Comparison of ENCODE assay signal across 18 mouse cellular contexts in the genomic region with DNA sequence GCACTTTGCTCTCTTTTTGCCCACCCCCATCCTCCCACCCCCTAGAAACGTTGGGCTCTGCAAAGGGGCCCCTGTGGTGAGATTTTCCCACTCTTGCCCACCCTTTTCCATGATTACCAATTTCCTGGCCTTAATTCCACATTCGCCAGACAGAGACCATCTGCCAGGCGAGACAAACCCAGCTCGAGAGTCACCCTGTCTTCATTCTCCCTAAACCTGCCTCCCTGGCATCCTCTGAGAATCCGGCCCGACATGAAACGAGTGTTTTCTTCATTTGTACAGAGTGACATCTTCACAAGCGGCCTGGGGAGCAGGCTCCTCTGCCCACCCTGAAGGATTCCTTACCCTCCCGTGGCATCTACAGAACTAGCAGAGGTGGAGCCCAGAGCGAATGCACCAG. TPM values are rescaled to one million over a fixed set of nuclear protein-coding genes. Genes with fewer than 3 reads are reported as not detected.
DNase-seq lines count a peak whose midpoint lies in the region; ATAC-seq and TF ChIP-seq lines count a peak whose summit lies in the region.
"Had no signal": no experiment of that assay in that cellular context is flagged by ENCODE, and none has a peak within 500 bp of the region (broad histone marks: within the 10 kb centered on the region; RNA-seq: fewer than 3 reads in every experiment).

No protein-coding gene starts in this region.

- no peak overlapping the region for H3K4me2 ChIP-seq in hindbrain, postnatal 0 days (ENCODE audit: low read depth, low read length)
- H3K4me2 ChIP-seq in hindbrain, embryonic 11.5 days (replicated peaks; ENCODE audit: low read depth, low read length) = no peak overlapping the region
- H3K4me2 ChIP-seq: liver, embryonic 15.5 days had no signal

- WGBS in hindbrain, postnatal 0 days = 44% methylated on average over 10 of the region's 10 CpGs
- WGBS in hindbrain, embryonic 11.5 days = 78% methylated on average over 10 of the region's 10 CpGs

- ATAC-seq in hindbrain, postnatal 0 days = no peak
- no peak for ATAC-seq in hindbrain, embryonic 11.5 days (ENCODE audit: low FRiP score)
- ATAC-seq: inflammation-experienced regulatory T-cells, adult 6 months; midbrain, embryonic 16.5 days had no signal

- no peaks in the 10 kb centered on the region for H3K4me1 ChIP-seq in hindbrain, postnatal 0 days (ENCODE audit: insufficient read depth, low read length)
- no peaks in the 10 kb centered on the region for H3K4me1 ChIP-seq in hindbrain, embryonic 11.5 days (replicated peaks; ENCODE audit: control insufficient read depth, insufficient read depth, low read length)

- no peak overlapping the region for H3K4me3 ChIP-seq in hindbrain, postnatal 0 days (ENCODE audit: low read length)
- no peak overlapping the region for H3K4me3 ChIP-seq in hindbrain, embryonic 11.5 days (ENCODE audit: low read depth, low read length)
- H3K4me3 ChIP-seq: embryonic facial prominence, embryonic 10.5 days; erythroblast, embryonic 14.5 days; gastrocnemius, adult 2 months; hindbrain, embryonic 10.5 days; liver, embryonic 15.5 days had no signal

- no peaks in the 10 kb centered on the region for H3K27me3 ChIP-seq in hindbrain, postnatal 0 days (ENCODE audit: insufficient read depth, low read length)
- no peaks in the 10 kb centered on the region for H3K27me3 ChIP-seq in hindbrain, embryonic 11.5 days (ENCODE audit: control insufficient read depth, insufficient read depth, low read length)
- H3K27me3 ChIP-seq: liver, embryonic 15.5 days had no signal

- H3K9me3 ChIP-seq in hindbrain, postnatal 0 days (ENCODE audit: low read length) = no peaks in the 10 kb centered on the region
- H3K9me3 ChIP-seq in hindbrain, embryonic 11.5 days (ENCODE audit: control insufficient read depth, low read length) = no peaks in the 10 kb centered on the region
- H3K9me3 ChIP-seq: embryonic facial prominence, embryonic 10.5 days; hindbrain, embryonic 10.5 days; liver, embryonic 15.5 days had no signal

- no peak for TF ChIP-seq CTCF in hindbrain, postnatal 0 days (IDR thresholded peaks at IDR 0.05; ENCODE audit: low read depth)

- peak; percentile 20 to 29 for DNase-seq in cerebellum, postnatal 25 days
- no peak for DNase-seq in cerebellum, adult 9-11 months
- DNase-seq in hindbrain, postnatal 0 days (ENCODE audit: low spot score) = peak; percentile 30
- DNase-seq in hindbrain, embryonic 11.5 days (ENCODE audit: low spot score) = no peak
- DNase-seq in right cerebral cortex, adult 2 months (ENCODE audit: low spot score in 2 of 2) = peak; percentile 7 to 14
- no peak for DNase-seq in right cerebral cortex, adult 18-20 months
- no peak for DNase-seq in Muller cell, postnatal 12 days (ENCODE audit: inconsistent ontology term)
- DNase-seq: adrenal gland, postnatal 10 days; gastrocnemius, adult 2 months; kidney, adult 9 months; kidney, postnatal 36 days; lung, postnatal 10 days had no signal

- no peak overlapping the region for H3K9ac ChIP-seq in hindbrain, postnatal 0 days (replicated peaks; ENCODE audit: low read length)
- no peak overlapping the region for H3K9ac ChIP-seq in hindbrain, embryonic 11.5 days (ENCODE audit: low read depth, low read length)
- H3K9ac ChIP-seq: liver, embryonic 15.5 days had no signal

- H3K36me3 ChIP-seq in hindbrain, postnatal 0 days (ENCODE audit: insufficient read depth, low read length) = no peaks in the 10 kb centered on the region
- no peaks in the 10 kb centered on the region for H3K36me3 ChIP-seq in hindbrain, embryonic 11.5 days (ENCODE audit: control insufficient read depth, insufficient read depth, low read length)
- H3K36me3 ChIP-seq: embryonic facial prominence, embryonic 10.5 days; hindbrain, embryonic 10.5 days; liver, embryonic 15.5 days had no signal

- no peak overlapping the region for H3K27ac ChIP-seq in hindbrain, postnatal 0 days
- H3K27ac ChIP-seq in hindbrain, embryonic 11.5 days (ENCODE audit: low read depth, low read length) = no peak overlapping the region
- H3K27ac ChIP-seq: gastrocnemius, adult 2 months; hindbrain, embryonic 10.5 days; liver, embryonic 15.5 days had no signal

RNA-seq across cellular contexts. Expression of gene Med13, which starts 29.2 kb away (rescaled TPM):
- total RNA-seq in hindbrain, postnatal 0 days (2014; rRNA removed) = 55.0 and 59.7 TPM in 2 replicates
- 5.3 and 5.6 TPM in 2 replicates for polyA plus RNA-seq in hindbrain, postnatal 0 days (2015; fragmentation: Nextera tagmentation; extraction: Ambion mirVana)
- polyA plus RNA-seq in hindbrain, embryonic 11.5 days (2014; fragmentation: Nextera tagmentation; extraction: Ambion mirVana) = 13.3 and 17.4 TPM in 2 replicates

Comparison
In these comparisons a context has a peak if more than half of its experiments do, and no peak if none do; other contexts are left out.
1. DNase-seq: peak in cerebellum, postnatal 25 days (2 of 2), hindbrain, postnatal 0 days (single experiment) and right cerebral cortex, adult 2 months (2 of 2); none in cerebellum, adult 9-11 months (single experiment), hindbrain, embryonic 11.5 days (single experiment), right cerebral cortex, adult 18-20 months (single experiment) and Muller cell, postnatal 12 days (single experiment).